Mouse (Mus musculus): ENCODE measurements around the gene Foxq1.

Gene Foxq1

DNA sequence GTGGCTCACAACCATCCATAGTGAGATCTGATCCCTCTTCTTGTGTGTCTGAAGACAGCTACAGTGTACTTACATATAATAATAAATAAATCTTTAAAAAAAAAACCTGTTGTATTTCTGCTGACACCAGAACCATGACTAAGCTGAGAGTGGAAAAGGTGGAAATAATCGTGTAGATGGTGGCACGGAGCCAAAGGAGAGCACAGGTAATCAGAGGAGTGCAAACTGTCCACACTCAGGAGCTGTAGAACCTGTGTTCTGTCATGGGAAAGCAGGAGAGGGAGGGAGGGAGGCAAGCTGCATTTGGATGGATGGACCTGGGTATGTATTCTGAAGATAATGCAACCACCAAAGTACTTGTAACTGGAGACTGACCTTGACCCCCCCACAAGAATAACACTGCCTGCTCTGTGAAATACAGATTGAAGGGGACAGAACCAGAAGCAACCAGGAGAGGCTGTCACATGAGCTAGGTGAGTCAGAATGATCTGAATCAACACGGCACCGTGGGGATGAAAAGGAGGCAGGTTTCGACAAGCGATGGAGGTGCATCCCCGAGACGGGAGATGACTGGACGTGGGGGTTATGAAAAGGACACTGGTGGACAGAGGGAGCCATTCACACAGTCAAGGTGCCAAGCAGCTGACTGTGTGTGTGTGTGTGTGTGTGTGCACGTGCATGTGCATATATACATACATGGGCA is 17.0 kb downstream of the Foxq1 start:
- no peak for DNase-seq (ENCODE audit: low spot score)

DNA sequence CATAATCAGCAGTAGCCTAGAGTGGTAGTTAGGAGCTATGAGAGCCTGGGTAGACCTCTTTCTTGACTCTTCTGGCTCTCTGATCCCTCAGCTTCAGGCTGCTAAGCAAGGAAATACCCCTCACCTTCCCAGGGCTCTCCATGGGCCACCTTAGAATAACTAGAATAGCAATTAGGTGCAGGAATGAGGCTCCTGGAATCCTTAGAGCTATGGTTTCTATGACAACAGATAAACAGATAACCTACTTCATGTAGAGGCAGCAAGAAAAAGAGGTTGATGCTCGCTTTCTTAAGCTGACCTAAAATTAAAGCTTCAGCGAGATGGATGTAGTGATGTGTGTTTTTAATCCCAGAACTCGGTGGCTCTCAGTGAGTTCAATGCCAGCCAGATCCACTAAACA is 18.7 kb downstream of the Foxq1 start:
- no peak for DNase-seq (ENCODE audit: low spot score)

DNA sequence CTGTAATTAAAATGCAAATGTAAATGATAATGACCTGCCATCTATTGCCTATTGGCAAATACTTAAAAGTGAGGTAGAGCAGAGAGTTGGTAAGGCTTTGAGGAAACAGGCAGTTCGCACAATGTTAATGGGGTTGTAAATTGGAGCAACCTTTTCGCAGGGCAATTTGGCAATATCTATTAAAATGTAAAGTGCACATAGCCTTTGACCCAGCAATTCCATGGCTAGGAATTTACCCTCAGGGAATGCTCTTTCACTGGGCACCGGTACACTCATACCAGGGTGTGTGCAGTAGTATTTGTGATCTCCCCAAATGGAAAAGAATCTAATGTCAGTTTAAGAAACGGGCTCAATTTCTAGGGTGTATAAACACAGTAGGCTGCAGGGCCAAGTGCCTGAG is 20.8 kb downstream of the Foxq1 start:
- DNase-seq (ENCODE audit: low spot score) = no peak

DNA sequence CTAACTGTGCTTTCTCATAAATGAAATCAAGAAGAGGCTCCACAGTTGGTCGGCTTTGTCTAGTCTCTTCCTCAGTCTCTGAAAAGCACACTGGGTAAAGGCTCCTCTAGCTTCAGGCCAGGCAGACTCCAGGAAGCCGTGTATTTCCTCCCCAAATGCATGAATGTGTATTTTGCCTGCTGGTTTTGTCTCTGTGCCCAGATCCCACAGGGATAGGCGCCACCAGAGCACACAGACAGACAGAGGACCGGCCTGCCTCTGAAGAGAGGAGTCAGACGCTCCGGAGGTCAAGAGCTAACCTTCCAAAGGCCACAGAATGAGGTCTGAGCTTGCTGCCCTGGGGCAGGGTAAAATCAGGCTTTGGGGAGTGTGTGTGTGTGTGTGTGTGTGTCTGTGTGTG is 21.6 kb downstream of the Foxq1 start:
- no peak for DNase-seq (ENCODE audit: low spot score)

DNA sequence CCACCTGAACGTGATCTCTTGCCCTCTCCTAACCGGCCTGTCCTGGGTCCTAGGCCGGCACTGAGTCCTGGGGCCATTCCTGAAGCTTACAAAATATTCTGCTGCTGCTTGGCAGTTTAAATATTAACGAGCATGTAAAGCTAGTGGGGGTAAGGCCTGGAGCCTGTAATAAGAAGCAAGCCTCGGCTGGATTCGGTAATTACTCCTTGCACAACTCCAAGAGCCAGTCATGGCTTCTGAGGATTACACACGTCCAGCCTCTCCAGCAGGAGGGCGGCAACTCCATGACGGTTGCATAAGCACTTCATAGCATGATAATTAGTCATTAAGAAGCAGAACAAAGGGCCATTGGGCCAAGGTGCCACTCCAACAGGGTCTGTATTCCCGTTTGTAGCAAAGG is 22.5 kb downstream of the Foxq1 start:
- DNase-seq (ENCODE audit: low spot score) = no peak

DNA sequence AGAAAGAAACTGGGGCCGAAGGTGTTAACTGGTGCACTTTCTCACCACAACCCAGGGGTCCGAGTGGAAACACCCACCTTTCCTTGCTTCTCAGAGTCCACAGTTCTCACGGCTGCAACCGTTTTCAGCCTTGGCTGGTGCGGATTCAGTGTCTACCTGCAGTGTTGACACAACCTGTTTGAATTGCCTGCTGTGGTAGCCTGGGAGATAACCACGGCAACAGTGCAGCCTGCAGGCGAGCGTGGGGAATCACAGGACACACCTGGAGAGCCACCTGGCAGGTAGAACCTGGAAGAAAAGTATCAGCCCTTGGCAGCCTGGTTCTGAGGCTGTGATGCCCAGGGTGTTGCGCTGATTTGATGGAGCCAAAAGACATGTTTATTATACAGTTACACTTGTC is 23.9 kb downstream of the Foxq1 start:
- no peak for DNase-seq (ENCODE audit: low spot score)

DNA sequence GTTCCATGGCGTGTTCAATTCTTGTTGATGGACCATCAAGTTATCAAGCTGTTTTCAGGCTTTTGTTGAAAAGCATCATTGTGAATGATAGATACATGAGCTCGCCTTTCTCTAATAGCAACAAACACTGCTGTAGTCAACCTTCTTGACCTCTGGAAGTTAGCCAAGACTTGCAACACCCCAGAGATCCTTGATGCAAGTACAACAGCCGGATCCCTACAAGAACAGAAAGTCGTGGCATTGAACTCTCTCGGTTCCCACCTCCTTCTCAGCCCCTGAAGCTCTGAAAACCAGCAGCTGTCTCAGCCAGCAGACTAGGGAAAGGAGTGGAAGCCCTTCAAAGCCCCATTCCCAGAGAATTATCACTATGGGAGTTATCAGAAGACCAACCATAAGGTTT is 31.4 kb downstream of the Foxq1 start:
- no peak for DNase-seq (ENCODE audit: low spot score)

DNA sequence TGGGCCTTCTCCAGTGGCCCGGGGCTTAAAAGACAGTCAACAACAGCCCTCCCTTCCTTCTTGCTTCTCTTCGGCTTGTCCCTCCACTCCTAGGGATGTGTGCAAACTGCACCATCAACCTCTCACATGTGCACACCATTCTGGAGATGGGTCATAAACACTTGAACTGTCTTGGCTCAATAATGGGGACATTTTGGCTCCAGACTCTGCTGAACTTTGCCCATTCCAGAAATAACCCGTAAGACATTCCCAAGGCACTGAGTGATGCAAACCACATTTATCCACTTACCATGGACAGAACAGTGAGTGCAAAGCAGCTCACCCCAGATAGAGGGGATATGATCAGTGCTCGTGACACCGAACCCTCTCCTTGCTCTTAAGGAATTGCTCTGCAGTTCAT is 43.6 kb downstream of the Foxq1 start:
- no peak for DNase-seq (ENCODE audit: low spot score)

DNA sequence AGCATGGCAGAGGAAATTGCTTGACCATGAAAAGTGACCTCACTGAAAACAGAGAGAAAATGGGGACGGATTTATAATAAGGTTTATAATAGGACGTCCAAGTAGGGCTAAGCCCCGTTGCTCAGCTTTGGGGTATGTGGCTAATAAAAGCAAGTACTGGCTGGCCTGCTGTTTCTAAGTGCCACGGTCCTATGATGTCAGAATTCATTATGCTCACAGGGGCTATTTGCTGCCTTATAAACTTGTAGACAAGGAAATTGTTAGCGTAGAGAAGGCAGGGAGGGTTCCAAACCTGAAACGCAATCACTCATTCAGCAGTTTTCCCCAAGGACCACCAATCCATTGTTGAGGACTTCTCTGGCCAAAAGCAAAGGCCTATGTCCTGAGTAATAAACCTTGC is 48.0 kb downstream of the Foxq1 start:
- DNase-seq (ENCODE audit: low spot score) = no peak

Data from retina, embryonic 14.5 days (tissue).